Mouse (Mus musculus): ENCODE measurements at regions not wholly inside any gene's neighbourhood (a gene's known extent, or its start where the extent isn't known, plus 50 kb on each side); places are given as distances from the start of the nearest gene placed in this dataset.
A peak's percentile ranks its signal among the peaks of the same experiment; 100 is the strongest.
"Not testable (repeated sequence)": the region's sequence is repeated elsewhere in the genome, so short reads cannot be mapped to it uniquely, and the experiment has no call there.

GRCm38 (mm10) chr6:4276607-4277006 is 189.8 kb upstream of the Bet1 start:
- no peak overlapping the region for H3K9ac ChIP-seq
- H3K4me1 ChIP-seq, result peaks cover 11% of the 10 kb centered on the region; the same call in 1 of the 2 replicates
- H3K4me2 ChIP-seq (replicated peaks), result no peak overlapping the region
- no peak overlapping the region for H3K27ac ChIP-seq
- 0 out of 2 replicates have a peak, but pooled peaks have one; percentile 24 for ATAC-seq (ENCODE audit: low FRiP score, low read depth)
- no peaks in the 10 kb centered on the region for H3K9me3 ChIP-seq
- H3K36me3 ChIP-seq, result no peaks in the 10 kb centered on the region
- H3K4me3 ChIP-seq, result no peak overlapping the region
- H3K27me3 ChIP-seq, result no peaks in the 10 kb centered on the region
- WGBS, result 43% methylated on average over 4 of the region's 4 CpGs

GRCm38 (mm10) chr6:4277245-4277890 is 190.6 kb upstream of the Bet1 start:
- Histone ChIP-seq H3K4me2 (replicated peaks) (no peak overlapping the region), H3K4me1 (peaks cover 11% of the 10 kb centered on the region; the same call in 1 of the 2 replicates), H3K9ac (no peak overlapping the region), H3K4me3 (no peak overlapping the region), H3K36me3 (no peaks in the 10 kb centered on the region), H3K9me3 (no peaks in the 10 kb centered on the region), H3K27ac (no peak overlapping the region), H3K27me3 (no peaks in the 10 kb centered on the region)
- ATAC-seq (ENCODE audit: low FRiP score, low read depth), result no peak
- 17% methylated on average over 2 of the region's 2 CpGs for WGBS

- Histone ChIP-seq H3K9me3 (no peaks in the 10 kb centered on the region), H3K36me3 (no peaks in the 10 kb centered on the region), H3K27ac (no peak overlapping the region), H3K9ac (no peak overlapping the region), H3K27me3 (no peaks in the 10 kb centered on the region), H3K4me1 (no peaks in the 10 kb centered on the region), H3K4me3 (no peak overlapping the region), H3K4me2 (replicated peaks) (no peak overlapping the region)
- no peak for ATAC-seq (ENCODE audit: low FRiP score, low read depth)
- 73% methylated on average over 2 of the region's 2 CpGs for WGBS
Observed at GRCm38 (mm10) chr6:4291380-4291779, 204.6 kb upstream of the Bet1 start.

- H3K27me3 ChIP-seq; H3K36me3 ChIP-seq; ATAC-seq (ENCODE audit: low FRiP score, low read depth); H3K4me3 ChIP-seq; H3K9me3 ChIP-seq; H3K9ac ChIP-seq; H3K27ac ChIP-seq; H3K4me2 ChIP-seq (replicated peaks); H3K4me1 ChIP-seq: not testable (repeated sequence)
Observed at GRCm38 (mm10) chr6:4303410-4303809, 201.2 kb upstream of the Col1a2 start.

GRCm38 (mm10) chr6:4349953-4350352 is 154.7 kb upstream of the Col1a2 start:
- no peak for ATAC-seq (ENCODE audit: low FRiP score, low read depth)
- WGBS, result 89% methylated on average over 4 of the region's 4 CpGs

GRCm38 (mm10) chr6:4362220-4362619 is 142.4 kb upstream of the Col1a2 start:
- Histone ChIP-seq H3K27ac (no peak overlapping the region), H3K4me2 (replicated peaks) (no peak overlapping the region), H3K9ac (no peak overlapping the region), H3K4me3 (no peak overlapping the region), H3K36me3 (no peaks in the 10 kb centered on the region), H3K27me3 (no peaks in the 10 kb centered on the region), H3K9me3 (no peaks in the 10 kb centered on the region), H3K4me1 (no peaks in the 10 kb centered on the region)
- ATAC-seq (ENCODE audit: low FRiP score, low read depth), result no peak
- WGBS, result 90% methylated on average over 2 of the region's 2 CpGs

More at GRCm38 (mm10) chr6:4349953-4350352, 154.7 kb upstream of the Col1a2 start:
- Histone ChIP-seq H3K9ac (no peak overlapping the region), H3K9me3 (no peaks in the 10 kb centered on the region), H3K4me1 (no peaks in the 10 kb centered on the region), H3K4me2 (replicated peaks) (no peak overlapping the region), H3K27me3 (no peaks in the 10 kb centered on the region), H3K36me3 (no peaks in the 10 kb centered on the region), H3K27ac (no peak overlapping the region), H3K4me3 (no peak overlapping the region)

GRCm38 (mm10) chr6:4375465-4376037 is 129.1 kb upstream of the Col1a2 start:
- H3K36me3 ChIP-seq, result no peaks in the 10 kb centered on the region
- H3K27ac ChIP-seq, result no peak overlapping the region
- no peaks in the 10 kb centered on the region for H3K9me3 ChIP-seq
- 57% methylated on average over 12 of the region's 12 CpGs for WGBS
- H3K4me2 ChIP-seq (replicated peaks), result no peak overlapping the region
- H3K9ac ChIP-seq, result no peak overlapping the region
- H3K27me3 ChIP-seq, result no peaks in the 10 kb centered on the region
- no peak overlapping the region for H3K4me3 ChIP-seq
- H3K4me1 ChIP-seq, result no peaks in the 10 kb centered on the region
- ATAC-seq (ENCODE audit: low FRiP score, low read depth), result no peak

- Histone ChIP-seq H3K9me3 (no peaks in the 10 kb centered on the region), H3K27ac (no peak overlapping the region), H3K9ac (no peak overlapping the region), H3K36me3 (no peaks in the 10 kb centered on the region), H3K4me1 (no peaks in the 10 kb centered on the region), H3K4me2 (replicated peaks) (no peak overlapping the region), H3K27me3 (no peaks in the 10 kb centered on the region), H3K4me3 (no peak overlapping the region)
- ATAC-seq (ENCODE audit: low FRiP score, low read depth), result no peak
- WGBS, result 91% methylated on average over 7 of the region's 7 CpGs
Observed at GRCm38 (mm10) chr6:4396808-4397207, 107.8 kb upstream of the Col1a2 start.

- no peak overlapping the region for H3K27ac ChIP-seq
- no peaks in the 10 kb centered on the region for H3K4me1 ChIP-seq
- ATAC-seq (ENCODE audit: low FRiP score, low read depth), result no peak
- 80% methylated on average over 16 of the region's 16 CpGs for WGBS
- no peak overlapping the region for H3K4me2 ChIP-seq (replicated peaks)
- no peaks in the 10 kb centered on the region for H3K9me3 ChIP-seq
- H3K27me3 ChIP-seq, result no peaks in the 10 kb centered on the region
- no peak overlapping the region for H3K4me3 ChIP-seq
- no peaks in the 10 kb centered on the region for H3K36me3 ChIP-seq
- H3K9ac ChIP-seq, result no peak overlapping the region
Observed at GRCm38 (mm10) chr6:4397695-4398598, 106.7 kb upstream of the Col1a2 start.

- 87% methylated on average over 9 of the region's 9 CpGs for WGBS
- H3K27ac ChIP-seq, result no peak overlapping the region
- no peaks in the 10 kb centered on the region for H3K4me1 ChIP-seq
- no peaks in the 10 kb centered on the region for H3K36me3 ChIP-seq
- no peaks in the 10 kb centered on the region for H3K9me3 ChIP-seq
- no peak overlapping the region for H3K4me3 ChIP-seq
- no peak overlapping the region for H3K4me2 ChIP-seq (replicated peaks)
- no peak overlapping the region for H3K9ac ChIP-seq
- no peak for ATAC-seq (ENCODE audit: low FRiP score, low read depth)
- H3K27me3 ChIP-seq, result no peaks in the 10 kb centered on the region
Observed at GRCm38 (mm10) chr6:4398599-4398980, 106.0 kb upstream of the Col1a2 start.

- Histone ChIP-seq H3K27me3 (no peaks in the 10 kb centered on the region), H3K27ac (no peak overlapping the region), H3K9me3 (no peaks in the 10 kb centered on the region), H3K4me3 (no peak overlapping the region), H3K4me1 (no peaks in the 10 kb centered on the region), H3K36me3 (no peaks in the 10 kb centered on the region), H3K4me2 (replicated peaks) (no peak overlapping the region), H3K9ac (no peak overlapping the region)
- ATAC-seq (ENCODE audit: low FRiP score, low read depth), result no peak
- WGBS, result 95% methylated on average over 3 of the region's 3 CpGs
Observed at GRCm38 (mm10) chr6:4405301-4405700, 99.3 kb upstream of the Col1a2 start.

GRCm38 (mm10) chr6:4407748-4408147 is 96.9 kb upstream of the Col1a2 start:
- no peaks in the 10 kb centered on the region for H3K36me3 ChIP-seq
- H3K9ac ChIP-seq, result no peak overlapping the region
- H3K4me2 ChIP-seq (replicated peaks), result no peak overlapping the region
- H3K27ac ChIP-seq, result no peak overlapping the region
- H3K4me3 ChIP-seq, result no peak overlapping the region
- H3K4me1 ChIP-seq, result no peaks in the 10 kb centered on the region
- no peak; the same call in 1 of the 2 replicates for ATAC-seq (ENCODE audit: low FRiP score, low read depth)
- WGBS, result 52% methylated on average over 3 of the region's 3 CpGs
- H3K9me3 ChIP-seq, result no peaks in the 10 kb centered on the region
- H3K27me3 ChIP-seq, result no peaks in the 10 kb centered on the region
